Mouse (Mus musculus) central nervous system, embryonic 11.5 days (tissue): ENCODE results near the gene Top3b. TPM values are rescaled to one million over a fixed set of nuclear protein-coding genes. Genes with fewer than 3 reads are reported as not detected.

ENCODE experiments used
- polyA plus RNA-seq: library from polyadenylated mRNA; depleted of rRNA; stranded (reverse); fragments of >200 nt; gene quantifications from 2 replicates; pipeline ENCODE4 v1.2.3, GENCODE M21; 2012; rRNA removed

The Top3b gene
- polyA plus RNA-seq, result 69.6 and 95.0 TPM in 2 replicates

GRCm38 (mm10) chr16:16870617-16871331 is at the start of gene Top3b, which contains the start of gene Vpreb1:
TSS of gene Top3b (plus strand) at chr16:16870736.
TSS of gene Vpreb1 (minus strand) at chr16:16870843.

GRCm38 (mm10) chr16:16828757-16829615 is 41.5 kb upstream of the Top3b start, which contains the start of gene Spag6l:
TSS of gene Spag6l (minus strand) at chr16:16829456.

GRCm38 (mm10) chr16:16863978-16864377 is 6.6 kb upstream of the Top3b start, which contains the start of gene Igll1:
TSS of gene Igll1 (minus strand) at chr16:16863985.

GRCm38 (mm10) chr16:16896382-16897055 is 26.0 kb downstream of the Top3b start, which contains the start of gene Ppm1f:
TSS of gene Ppm1f (plus strand) at chr16:16896469.

Other genes starting within 250 kb of the Top3b start
- gene Olfr19, start 194.3 kb upstream of the Top3b start, polyA plus RNA-seq, result not detected in 2 replicates
- 0.88 and 0.95 TPM in 2 replicates for gene Spag6l, start 41.3 kb upstream of the Top3b start, polyA plus RNA-seq
- gene Igll1, start 6.8 kb upstream of the Top3b start, polyA plus RNA-seq, result 0.17 and 0.21 TPM in 2 replicates
- gene Vpreb1, start 107 bp downstream of the Top3b start, polyA plus RNA-seq, result 1.6 and 2.2 TPM in 2 replicates
- gene Ppm1f, start 25.7 kb downstream of the Top3b start, polyA plus RNA-seq, result 18.2 and 27.4 TPM in 2 replicates
- gene Mapk1, start 112.6 kb downstream of the Top3b start, polyA plus RNA-seq, result 112 and 141 TPM in 2 replicates
- gene Ypel1, start 199.0 kb downstream of the Top3b start, polyA plus RNA-seq, result 34.7 and 48.8 TPM in 2 replicates
- 96.2 and 130 TPM in 2 replicates for gene Ppil2, start 240.5 kb downstream of the Top3b start, polyA plus RNA-seq